Mouse (Mus musculus) ES-Bruce4 (cell line): ENCODE data around the gene Tmc7.

ENCODE experiments used
- CTCF ChIP-seq: IDR thresholded peaks from one replicate; pipeline ENCODE4 v1.8.1; 2011; ENCODE audit warnings: low read depth, low read length
- EP300 ChIP-seq: IDR thresholded peaks from 2 replicates; pipeline ENCODE4 v1.6.1; 2011; ENCODE audit warnings: low read depth, low read length; ENCODE audit not compliant: insufficient read depth
- POLR2A ChIP-seq: IDR thresholded peaks from one replicate; pipeline ENCODE4 v1.8.1; 2011; ENCODE audit warnings: low read length; ENCODE audit not compliant: insufficient read depth

DNA sequence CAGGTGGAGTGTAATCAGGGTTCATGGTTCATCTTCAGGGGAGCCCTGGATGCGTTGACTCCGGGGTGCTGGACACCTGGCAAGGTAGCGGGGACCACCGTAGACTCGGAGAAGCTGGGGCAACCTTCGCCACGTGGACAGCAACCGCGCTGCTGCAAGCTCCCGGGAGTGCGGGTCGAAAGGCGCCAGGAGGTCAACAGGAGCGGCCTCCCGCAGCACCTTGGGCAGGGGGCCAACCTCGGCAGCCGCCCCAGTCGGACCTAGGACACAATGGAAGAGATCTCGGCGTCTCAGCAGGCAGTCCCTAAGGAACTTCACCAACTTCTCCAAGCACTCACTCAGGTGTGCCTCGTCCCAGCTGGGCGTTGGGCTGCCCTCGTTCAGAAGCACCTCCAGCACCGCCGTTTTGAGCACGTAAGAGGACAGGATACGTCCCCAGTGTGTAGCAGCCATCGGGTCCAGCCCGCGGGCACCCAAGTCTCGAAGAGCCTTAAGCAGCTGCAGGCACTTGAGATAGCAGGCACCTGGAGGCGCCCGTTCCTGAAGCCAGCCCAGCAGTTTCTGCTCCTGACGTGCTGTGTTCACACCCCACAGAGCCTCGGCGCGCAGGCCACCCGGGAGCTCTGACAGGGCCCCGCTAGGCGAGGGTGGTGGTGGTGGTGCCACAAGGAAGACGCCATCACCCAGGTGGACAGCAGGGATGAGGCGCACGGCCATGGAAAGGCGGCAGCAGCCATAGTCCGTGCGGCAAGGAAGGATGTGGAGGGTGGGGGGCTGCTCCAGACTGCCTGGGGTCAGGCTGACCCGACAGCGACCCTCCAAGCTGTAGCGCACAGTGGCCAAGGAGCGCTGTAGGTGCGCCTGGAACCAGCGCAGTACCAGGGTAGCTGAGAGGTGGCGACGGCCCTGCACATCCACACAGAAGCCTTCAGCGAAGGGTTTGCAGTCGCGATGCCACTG, 94.5 kb downstream of the Tmc7 start:
- no peak for TF ChIP-seq CTCF
- no peak for TF ChIP-seq POLR2A
- no peak for TF ChIP-seq EP300
